Mouse (Mus musculus): ENCODE results near the gene Zcchc7.

- TF ChIP-seq CTCF (IDR thresholded peaks at IDR 0.05; ENCODE audit: borderline replicate concordance, extremely low read depth, insufficient read depth, insufficient read length) (no peak), POLR2A (IDR thresholded peaks at IDR 0.05; ENCODE audit: borderline replicate concordance, extremely low read depth, insufficient read depth, insufficient read length, poor library complexity, severe bottlenecking) (no peak)
Measured at GRCm38 (mm10) chr4:44705967-44706366, 49.7 kb upstream of the Zcchc7 start.
